Mouse (Mus musculus): Measurements from ENCODE around the gene Sgf29. TPM values are rescaled to one million over a fixed set of nuclear protein-coding genes. Genes with fewer than 3 reads are reported as not detected.

Gene Sgf29
- polyA plus RNA-seq, 1 experiment from 2014 or later: 54.7 TPM

DNA sequence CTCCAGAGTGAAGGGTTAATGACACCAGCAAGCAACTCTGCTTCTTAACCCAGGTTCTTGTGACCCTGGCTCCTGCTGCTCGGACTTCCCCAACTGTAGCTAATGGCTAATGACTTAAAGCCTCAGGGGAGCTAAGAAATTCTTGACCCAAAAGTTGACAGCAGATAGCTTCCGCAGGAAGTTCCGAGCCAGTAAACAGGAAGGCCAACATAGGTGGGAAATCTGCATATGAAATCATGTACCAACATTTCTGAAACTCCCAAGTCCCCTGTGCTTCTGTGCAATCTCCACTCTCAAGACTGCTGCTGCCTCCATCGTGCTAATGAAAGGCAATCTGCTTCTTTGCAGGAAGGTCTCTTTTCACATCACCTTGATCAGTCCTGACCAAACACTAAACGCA lies 3.4 kb upstream of the Sgf29 start:
- Histone ChIP-seq H3K4me1 (peaks cover 14% of the 10 kb centered on the region), H3K4me3 (no peak overlapping the region), H3K9me3 (no peaks in the 10 kb centered on the region), H3K27me3 (no peaks in the 10 kb centered on the region), H3K4me2 (replicated peaks) (no peak overlapping the region), H3K9ac (replicated peaks) (no peak overlapping the region), H3K27ac (replicated peaks) (no peak overlapping the region), H3K36me3 (no peaks in the 10 kb centered on the region)
- ATAC-seq (replicated peaks): no peak
- 72% methylated on average over 5 of the region's 5 CpGs for WGBS

DNA sequence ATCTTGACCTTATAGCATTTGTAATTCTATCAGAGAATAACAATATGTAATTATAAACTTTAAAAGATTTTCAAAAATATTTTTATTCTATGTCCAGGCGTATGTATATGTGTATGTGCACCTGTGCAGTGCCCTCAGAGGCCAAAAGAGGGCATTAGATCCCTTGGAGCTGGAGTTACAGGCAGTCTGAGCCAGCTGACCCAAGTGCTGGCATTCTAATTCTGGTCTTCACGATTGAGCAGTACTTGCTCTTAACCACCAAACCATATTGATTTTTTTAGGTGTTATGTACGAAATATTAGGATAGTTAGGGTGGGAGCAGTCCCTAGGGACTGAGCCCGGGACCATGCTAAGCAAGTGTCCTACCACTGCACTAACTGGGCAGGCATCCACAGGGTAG lies 623 bp upstream of the Sgf29 start:
- peak overlapping the region; percentile 94 for H3K27ac ChIP-seq (replicated peaks)
- WGBS: 84% methylated on average over 4 of the region's 4 CpGs
- H3K9me3 ChIP-seq: no peaks in the 10 kb centered on the region
- 0 out of 2 replicates have a peak overlapping the region, but pooled peaks have one; percentile 36 for H3K9ac ChIP-seq (replicated peaks)
- 0 out of 2 replicates have a peak, but pooled peaks have one; percentile 36 for ATAC-seq (replicated peaks)
- no peaks in the 10 kb centered on the region for H3K27me3 ChIP-seq
- H3K4me2 ChIP-seq (replicated peaks): peak overlapping the region; percentile 56
- peak overlapping the region; percentile 57 for H3K4me3 ChIP-seq
- no peaks in the 10 kb centered on the region for H3K36me3 ChIP-seq
- H3K4me1 ChIP-seq: peaks cover 14% of the 10 kb centered on the region

DNA sequence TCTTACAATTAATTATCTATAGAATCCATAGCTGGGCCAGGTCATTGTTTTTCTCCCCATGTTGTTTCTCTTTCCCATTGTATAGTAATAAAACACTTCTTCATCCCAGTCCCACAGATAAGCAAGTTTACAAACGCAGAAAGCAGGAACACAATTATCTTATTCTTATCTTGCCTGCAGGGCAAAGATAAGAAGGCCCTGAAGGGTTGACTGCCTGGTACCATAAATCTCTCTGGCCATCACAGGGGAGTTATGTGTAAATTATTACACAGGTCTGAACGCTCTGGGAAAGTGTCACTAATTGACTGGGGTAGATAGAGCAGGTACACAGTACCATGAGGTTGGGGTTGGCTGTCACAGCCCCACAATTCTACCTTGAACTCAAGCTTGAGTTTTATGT lies 1.7 kb downstream of the Sgf29 start:
- peaks cover 14% of the 10 kb centered on the region for H3K4me1 ChIP-seq
- ATAC-seq (replicated peaks): no peak
- no peak overlapping the region for H3K27ac ChIP-seq (replicated peaks)
- no peaks in the 10 kb centered on the region for H3K9me3 ChIP-seq
- H3K36me3 ChIP-seq: no peaks in the 10 kb centered on the region
- H3K9ac ChIP-seq (replicated peaks): no peak overlapping the region
- no peak overlapping the region for H3K4me2 ChIP-seq (replicated peaks)
- 95% methylated on average over 2 of the region's 2 CpGs for WGBS
- H3K4me3 ChIP-seq: no peak overlapping the region
- no peaks in the 10 kb centered on the region for H3K27me3 ChIP-seq

DNA sequence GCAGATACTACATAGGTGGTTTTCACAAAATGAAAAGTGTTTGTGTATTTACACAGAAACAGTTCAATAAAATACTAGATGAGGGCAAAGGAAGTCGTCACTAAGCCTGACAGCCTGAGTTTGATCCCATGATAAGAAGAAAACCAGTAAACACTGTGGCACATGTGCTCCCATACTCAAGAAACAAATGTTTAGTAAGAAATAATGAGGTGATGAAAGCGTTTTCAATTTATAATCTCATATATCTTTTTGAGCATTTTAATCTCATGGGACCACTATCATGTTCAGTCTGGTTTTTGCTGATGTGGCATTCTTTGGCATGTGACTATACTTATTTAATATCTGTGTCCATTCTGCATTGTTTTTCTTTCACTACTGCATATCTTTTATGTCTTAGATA lies 4.9 kb downstream of the Sgf29 start:
- no peak overlapping the region for H3K4me2 ChIP-seq (replicated peaks)
- WGBS: 90% methylated on average over 2 of the region's 2 CpGs
- ATAC-seq (replicated peaks): no peak

DNA sequence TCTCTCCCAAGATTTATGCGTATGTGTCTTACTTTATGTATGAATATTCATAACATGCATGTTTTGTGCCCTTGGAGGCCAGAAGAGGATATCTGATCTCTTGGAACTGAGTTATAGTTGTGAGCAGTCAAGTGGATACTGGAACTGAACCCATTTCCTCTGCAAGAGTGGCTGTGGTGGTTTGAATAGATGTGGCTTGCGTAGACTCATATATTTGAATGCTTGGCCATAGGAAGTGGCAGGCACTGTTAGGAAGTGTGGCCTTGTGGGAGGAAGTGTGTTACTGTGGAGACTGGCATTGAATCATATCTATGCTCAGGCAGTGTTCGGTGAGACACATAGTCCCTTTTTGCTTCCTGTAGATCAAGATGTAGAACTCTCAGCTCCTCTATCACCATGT lies 6.6 kb downstream of the Sgf29 start:
- no peak overlapping the region for H3K27ac ChIP-seq (replicated peaks)
- no peaks in the 10 kb centered on the region for H3K4me1 ChIP-seq
- H3K27me3 ChIP-seq: no peaks in the 10 kb centered on the region
- no peak for ATAC-seq (replicated peaks)
- no peak overlapping the region for H3K9ac ChIP-seq (replicated peaks)
- no peaks in the 10 kb centered on the region for H3K36me3 ChIP-seq
- no peak overlapping the region for H3K4me2 ChIP-seq (replicated peaks)
- H3K4me3 ChIP-seq: no peak overlapping the region
- H3K9me3 ChIP-seq: no peaks in the 10 kb centered on the region
- WGBS: 93% methylated on average over 3 of the region's 3 CpGs

More for the DNA sequence above, 4.9 kb downstream of the Sgf29 start:
- H3K4me3 ChIP-seq: no peak overlapping the region
- no peaks in the 10 kb centered on the region for H3K9me3 ChIP-seq
- no peaks in the 10 kb centered on the region for H3K27me3 ChIP-seq
- H3K9ac ChIP-seq (replicated peaks): no peak overlapping the region
- no peak overlapping the region for H3K27ac ChIP-seq (replicated peaks)
- no peaks in the 10 kb centered on the region for H3K36me3 ChIP-seq
- H3K4me1 ChIP-seq: peaks cover 8% of the 10 kb centered on the region

DNA sequence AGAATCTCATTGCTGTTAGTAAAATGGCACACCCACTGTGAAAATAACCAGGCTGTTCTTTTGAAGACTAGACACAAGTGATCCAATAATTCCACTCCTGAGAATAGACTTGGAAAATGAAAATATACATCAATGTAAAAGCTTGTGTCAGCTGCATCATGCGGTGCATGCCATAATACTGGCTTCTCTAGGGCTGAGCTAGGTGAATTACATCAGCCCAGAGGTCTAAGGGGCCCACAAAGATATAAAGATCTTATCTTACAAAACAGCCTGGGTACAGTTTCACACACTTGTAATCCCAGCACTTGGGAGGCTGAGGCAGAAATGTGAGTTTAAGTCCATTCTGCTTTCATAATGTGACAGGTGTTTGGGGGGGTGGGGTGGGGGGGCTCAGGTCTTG lies 8.4 kb downstream of the Sgf29 start:
- H3K4me3 ChIP-seq: no peak overlapping the region
- no peaks in the 10 kb centered on the region for H3K27me3 ChIP-seq
- no peaks in the 10 kb centered on the region; the same call in 1 of the 2 replicates for H3K36me3 ChIP-seq
- H3K4me2 ChIP-seq (replicated peaks): no peak overlapping the region
- WGBS: 98% methylated on average over 1 of the region's 1 CpGs
- H3K9ac ChIP-seq (replicated peaks): no peak overlapping the region
- no peaks in the 10 kb centered on the region for H3K9me3 ChIP-seq
- no peak for ATAC-seq (replicated peaks)
- no peak overlapping the region for H3K27ac ChIP-seq (replicated peaks)
- no peaks in the 10 kb centered on the region for H3K4me1 ChIP-seq

DNA sequence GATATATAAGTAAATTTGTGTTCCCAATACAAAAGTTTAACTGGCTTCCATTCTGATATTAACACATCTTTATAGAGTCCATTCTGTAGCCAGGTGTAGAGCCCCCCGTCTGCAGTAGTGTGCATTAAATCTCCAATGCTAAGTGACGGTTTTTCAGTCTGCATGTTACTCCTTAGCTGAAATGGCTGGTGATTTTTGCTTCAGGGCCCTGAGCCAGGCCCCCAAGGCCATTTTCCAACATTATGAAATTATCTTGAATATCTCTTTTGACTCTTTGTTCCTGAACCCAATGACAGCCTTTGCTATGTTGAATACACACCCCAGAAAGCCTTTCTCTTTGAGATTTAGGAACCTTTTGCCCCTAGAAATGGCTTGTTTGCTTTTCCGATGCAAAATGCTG lies 10.7 kb downstream of the Sgf29 start:
- Histone ChIP-seq H3K27me3 (no peaks in the 10 kb centered on the region), H3K27ac (replicated peaks) (no peak overlapping the region), H3K36me3 (peaks cover 6% of the 10 kb centered on the region), H3K4me1 (no peaks in the 10 kb centered on the region), H3K9me3 (no peaks in the 10 kb centered on the region), H3K4me3 (no peak overlapping the region), H3K9ac (replicated peaks) (no peak overlapping the region), H3K4me2 (replicated peaks) (no peak overlapping the region)
- 92% methylated on average over 3 of the region's 3 CpGs for WGBS
- no peak for ATAC-seq (replicated peaks)

DNA sequence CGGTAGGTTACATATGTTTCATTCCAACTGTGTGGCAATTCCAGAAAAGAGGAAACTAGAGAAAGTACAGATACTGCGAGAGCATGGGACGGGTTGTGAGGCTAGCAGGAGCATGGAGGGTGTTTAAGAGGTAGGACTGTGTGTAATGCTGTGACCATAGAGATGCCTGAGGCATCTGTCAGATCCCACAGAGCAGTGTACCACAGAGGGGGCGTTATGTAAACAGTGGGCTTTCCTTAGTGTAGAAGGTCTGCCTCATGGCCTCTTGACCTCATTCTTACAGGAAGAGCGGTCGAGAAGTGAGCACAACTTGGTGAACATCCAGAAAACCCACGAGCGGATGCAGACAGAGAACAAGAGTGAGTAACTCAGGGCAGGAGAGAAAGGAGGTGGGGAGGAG lies 14.5 kb downstream of the Sgf29 start:
- Histone ChIP-seq H3K27ac (replicated peaks) (no peak overlapping the region), H3K9ac (replicated peaks) (no peak overlapping the region), H3K4me2 (replicated peaks) (no peak overlapping the region), H3K36me3 (peaks cover 22% of the 10 kb centered on the region), H3K27me3 (no peaks in the 10 kb centered on the region), H3K9me3 (no peaks in the 10 kb centered on the region), H3K4me3 (no peak overlapping the region), H3K4me1 (no peaks in the 10 kb centered on the region)
- no peak for ATAC-seq (replicated peaks)
- WGBS: 88% methylated on average over 8 of the region's 8 CpGs

DNA sequence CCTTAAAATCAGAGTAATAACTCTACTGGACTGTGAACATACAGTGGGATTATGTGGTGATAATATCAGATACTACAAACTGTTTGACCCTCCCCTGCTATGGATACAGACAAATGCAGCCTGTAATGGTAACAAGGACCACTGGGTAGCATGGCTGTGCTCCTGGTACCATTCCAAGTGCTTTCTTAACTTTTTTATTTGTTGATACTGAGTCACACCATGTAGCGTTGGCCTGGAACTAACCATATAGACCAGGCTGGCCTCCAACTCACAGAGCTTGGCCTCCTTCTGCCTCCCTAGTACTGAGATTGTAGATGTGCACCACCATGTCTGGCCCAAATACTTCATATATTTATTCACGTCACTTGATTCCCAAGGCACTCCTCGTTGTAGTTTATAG lies 16.2 kb downstream of the Sgf29 start:
- 95% methylated on average over 3 of the region's 3 CpGs for WGBS
- peaks cover 25% of the 10 kb centered on the region for H3K36me3 ChIP-seq

DNA sequence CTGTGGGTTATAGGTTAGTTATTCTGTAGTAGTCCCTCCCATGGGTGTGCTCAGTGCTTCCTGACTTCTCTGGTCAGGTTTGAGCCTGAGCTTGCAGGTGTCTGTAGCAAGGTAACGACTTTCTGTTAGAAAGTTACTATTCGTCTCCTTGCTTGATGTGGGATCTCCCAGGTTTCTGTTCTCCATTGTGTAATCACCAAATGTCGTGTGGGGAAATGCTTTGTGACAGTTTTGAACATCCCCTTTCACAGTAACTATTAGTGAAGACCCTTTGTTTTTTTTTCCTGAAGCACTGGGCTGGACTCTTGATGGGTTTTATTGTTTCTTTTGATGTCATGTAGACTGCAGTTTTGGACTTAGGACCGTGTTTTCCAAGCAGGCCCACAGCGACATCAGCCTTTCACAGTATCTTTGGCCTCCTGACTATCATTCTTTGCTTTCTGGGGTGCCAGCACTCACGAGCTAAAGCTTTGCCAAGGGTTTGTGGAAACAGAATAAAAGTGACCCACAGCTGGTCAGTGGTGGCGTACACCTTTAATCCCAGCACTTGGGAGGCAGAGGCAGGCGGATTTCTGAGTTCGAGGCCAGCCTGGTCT lies 18.5 kb downstream of the Sgf29 start:
- Histone ChIP-seq H3K4me1 (no peaks in the 10 kb centered on the region), H3K27ac (replicated peaks) (no peak overlapping the region), H3K9ac (replicated peaks) (no peak overlapping the region), H3K4me2 (replicated peaks) (no peak overlapping the region), H3K4me3 (no peak overlapping the region), H3K27me3 (no peaks in the 10 kb centered on the region), H3K36me3 (peaks cover 41% of the 10 kb centered on the region), H3K9me3 (no peaks in the 10 kb centered on the region)
- WGBS: 86% methylated on average over 9 of the region's 9 CpGs
- no peak for ATAC-seq (replicated peaks)

More for the DNA sequence above, 16.2 kb downstream of the Sgf29 start:
- H3K27ac ChIP-seq (replicated peaks): no peak overlapping the region
- no peaks in the 10 kb centered on the region for H3K9me3 ChIP-seq
- no peaks in the 10 kb centered on the region for H3K4me1 ChIP-seq
- H3K4me2 ChIP-seq (replicated peaks): no peak overlapping the region
- no peak overlapping the region for H3K9ac ChIP-seq (replicated peaks)
- no peaks in the 10 kb centered on the region for H3K27me3 ChIP-seq
- no peak for ATAC-seq (replicated peaks)
- no peak overlapping the region for H3K4me3 ChIP-seq

DNA sequence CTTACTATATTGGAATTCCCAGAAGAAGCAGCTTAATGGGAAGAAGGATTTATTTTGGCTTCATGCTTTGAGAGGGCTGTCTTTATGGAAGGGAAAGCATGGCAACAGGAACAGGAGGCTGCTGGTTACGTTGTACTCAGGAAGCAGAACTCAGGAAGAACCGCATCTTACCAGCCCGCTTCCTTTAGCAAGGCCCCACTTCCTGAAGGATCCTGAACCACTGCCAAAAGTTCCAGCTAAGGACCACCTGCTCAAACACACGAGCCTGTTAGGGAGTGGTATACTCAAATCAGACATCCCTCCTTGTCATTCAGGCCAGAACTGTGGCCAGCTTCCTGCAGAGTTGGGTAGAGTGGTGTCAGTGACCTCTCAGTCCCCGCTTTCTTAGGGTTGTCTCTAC lies 19.3 kb downstream of the Sgf29 start:
- Histone ChIP-seq H3K4me1 (no peaks in the 10 kb centered on the region), H3K27me3 (no peaks in the 10 kb centered on the region), H3K36me3 (peaks cover 43% of the 10 kb centered on the region), H3K9me3 (no peaks in the 10 kb centered on the region), H3K9ac (replicated peaks) (no peak overlapping the region), H3K4me2 (replicated peaks) (no peak overlapping the region), H3K4me3 (no peak overlapping the region), H3K27ac (replicated peaks) (no peak overlapping the region)
- WGBS: 73% methylated on average over 5 of the region's 5 CpGs
- ATAC-seq (replicated peaks): no peak

DNA sequence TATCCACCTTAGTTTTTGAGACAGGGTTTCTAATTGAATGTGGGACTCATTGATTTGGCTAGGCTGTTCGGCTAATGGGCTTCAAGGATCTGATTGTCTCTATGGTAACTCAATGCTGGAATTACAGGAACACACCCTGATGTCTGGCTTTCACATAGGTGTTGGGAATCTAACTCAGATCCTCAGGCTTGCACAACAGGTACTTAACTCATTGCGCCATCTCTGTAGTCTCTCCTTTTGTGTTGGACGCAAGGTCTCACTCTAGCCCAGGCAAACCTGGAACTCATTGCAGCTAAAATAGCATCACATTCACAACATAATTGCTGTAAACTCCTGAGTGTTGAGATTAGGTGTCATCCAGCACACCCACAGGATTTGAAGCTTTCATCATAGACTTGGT lies 21.0 kb downstream of the Sgf29 start:
- H3K4me2 ChIP-seq (replicated peaks): no peak overlapping the region
- 96% methylated on average over 3 of the region's 3 CpGs for WGBS
- H3K4me1 ChIP-seq: no peaks in the 10 kb centered on the region
- no peak overlapping the region for H3K27ac ChIP-seq (replicated peaks)
- no peaks in the 10 kb centered on the region for H3K9me3 ChIP-seq
- H3K4me3 ChIP-seq: no peak overlapping the region
- peaks cover 39% of the 10 kb centered on the region for H3K36me3 ChIP-seq
- no peak for ATAC-seq (replicated peaks)
- H3K27me3 ChIP-seq: no peaks in the 10 kb centered on the region
- no peak overlapping the region for H3K9ac ChIP-seq (replicated peaks)

DNA sequence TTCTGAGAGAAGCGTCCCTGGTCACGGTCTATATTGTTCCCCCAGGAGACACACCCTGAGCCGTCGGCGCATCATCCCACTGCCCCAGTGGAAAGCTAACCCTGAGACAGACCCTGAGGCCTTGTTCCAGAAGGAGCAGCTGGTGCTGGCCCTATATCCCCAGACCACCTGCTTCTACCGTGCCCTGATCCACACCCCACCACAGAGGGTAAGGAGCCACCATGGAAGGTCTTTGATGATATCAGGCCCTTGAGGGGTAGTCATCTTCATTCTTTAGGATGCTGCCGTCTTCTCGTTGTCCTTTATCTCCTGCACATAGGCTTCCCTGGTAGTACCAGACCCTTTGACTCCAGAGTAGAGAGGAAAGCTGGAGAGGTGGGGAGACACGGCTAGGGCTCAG lies 23.0 kb downstream of the Sgf29 start:
- WGBS: 94% methylated on average over 9 of the region's 9 CpGs
- Histone ChIP-seq H3K27me3 (no peaks in the 10 kb centered on the region), H3K4me1 (no peaks in the 10 kb centered on the region), H3K4me2 (replicated peaks) (no peak overlapping the region), H3K27ac (replicated peaks) (no peak overlapping the region), H3K4me3 (no peak overlapping the region), H3K36me3 (peaks cover 27% of the 10 kb centered on the region), H3K9ac (replicated peaks) (no peak overlapping the region), H3K9me3 (no peaks in the 10 kb centered on the region)
- no peak for ATAC-seq (replicated peaks)
